Mouse (Mus musculus) spleen, adult 18-20 months (tissue): Measurements from ENCODE around the gene Gm9195.

ENCODE experiments used
- DNase-seq, 2 experiments: peaks; one replicate each; pipeline ENCODE4 v3.0.0; 2022; ENCODE audit warnings: mixed read lengths in 2 of 2

The Gm9195 gene

GRCm38 (mm10) chr14:72440929-72441328, 50.7 kb downstream of the Gm9195 start:
- DNase-seq, result no peak

GRCm38 (mm10) chr14:72440436-72440835, 51.2 kb downstream of the Gm9195 start:
- DNase-seq, result no peak

DNA sequence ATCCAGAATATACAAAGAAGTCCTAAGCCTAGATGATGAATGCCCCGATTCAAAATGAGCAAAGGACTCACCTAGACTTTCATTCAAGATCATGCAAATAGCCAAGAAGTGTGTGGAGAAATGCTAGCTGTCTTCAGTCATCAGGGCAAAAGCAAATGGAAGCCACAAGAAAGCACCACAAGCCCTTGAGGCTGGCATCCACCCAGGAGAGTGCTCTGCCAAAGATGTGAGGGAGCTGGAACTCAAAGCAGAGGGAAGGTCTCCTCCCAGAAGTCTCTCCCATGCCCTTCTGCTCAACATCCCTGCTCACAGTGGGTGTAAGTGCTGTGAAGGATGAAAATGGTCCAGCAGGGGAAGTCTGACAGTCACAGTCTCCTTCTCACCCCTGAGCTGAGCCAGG, 52.7 kb downstream of the Gm9195 start:
- no peak for DNase-seq

- DNase-seq, result peak; percentile 7 to 9
Measured at GRCm38 (mm10) chr14:72389696-72390095, 101.9 kb downstream of the Gm9195 start.

GRCm38 (mm10) chr14:72389288-72389687, 102.3 kb downstream of the Gm9195 start:
- no peak for DNase-seq

DNA sequence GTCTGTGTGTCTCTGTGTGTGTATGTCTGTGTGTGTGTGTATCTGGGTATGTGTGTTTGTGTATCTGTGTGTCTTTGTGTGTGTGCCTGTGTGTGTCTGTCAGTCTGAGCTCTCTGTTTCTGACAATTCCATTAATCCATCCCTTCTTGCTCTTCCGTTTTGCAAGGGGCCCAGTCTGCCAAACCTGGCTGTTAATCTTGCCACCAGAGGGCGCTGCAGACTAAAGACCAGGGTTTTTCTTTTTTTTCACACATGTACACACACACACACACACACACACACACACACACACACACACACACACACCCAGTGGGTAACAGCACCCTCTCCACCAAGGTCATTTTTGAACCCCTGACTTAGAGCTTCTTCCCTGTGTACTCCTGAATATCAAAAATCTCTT, 114.4 kb downstream of the Gm9195 start:
- peak in 1 of 2 experiments; percentile 14 for DNase-seq
